Mouse (Mus musculus) neural tube, embryonic 14.5 days (tissue): ENCODE measurements around the gene Lrch4. TPM values are rescaled to one million over a fixed set of nuclear protein-coding genes. Genes with fewer than 3 reads are reported as not detected.
"Not testable (repeated sequence)": the region's sequence is repeated elsewhere in the genome, so short reads cannot be mapped to it uniquely, and the experiment has no call there.

Source experiments
- ATAC-seq: fragments of 200-750 bp; cut with Nextera tagmentation; 2 replicates; pipeline ENCODE4 v1.8.0; 2017; ENCODE audit warnings: low read depth, mild to moderate bottlenecking, moderate TSS enrichment, moderate library complexity
- H3K27ac ChIP-seq: fragments of 300-500 bp; sonication (generic); 2 replicates; pipeline ENCODE4 v1.5.1; 2014; ENCODE audit warnings: low read depth, mild to moderate bottlenecking, control low read depth, low read length, moderate library complexity, mixed read lengths
- H3K27me3 ChIP-seq: fragments of 300-500 bp; sonication (generic); 2 replicates; pipeline ENCODE4 v1.6.1; 2014; ENCODE audit warnings: low read length; ENCODE audit not compliant: control insufficient read depth, insufficient read depth
- H3K36me3 ChIP-seq: fragments of 300-500 bp; sonication (generic); 2 replicates; pipeline ENCODE4 v1.6.1; 2014; ENCODE audit warnings: low read length, mixed read lengths; ENCODE audit not compliant: control insufficient read depth, insufficient read depth
- H3K4me1 ChIP-seq: fragments of 300-500 bp; sonication (generic); 2 replicates; pipeline ENCODE4 v1.6.1; 2014; ENCODE audit warnings: low read length; ENCODE audit not compliant: control insufficient read depth, insufficient read depth
- H3K4me2 ChIP-seq: fragments of 300-500 bp; sonication (generic); 2 replicates; pipeline ENCODE4 v1.6.1; 2014; ENCODE audit warnings: mild to moderate bottlenecking, low read depth, low read length, control low read depth
- H3K4me3 ChIP-seq: fragments of 300-500 bp; sonication (generic); 2 replicates; pipeline ENCODE4 v1.5.1; 2014; ENCODE audit warnings: low read depth, low read length, control low read depth, mixed read lengths
- H3K9ac ChIP-seq: fragments of 300-500 bp; sonication (generic); replicated peaks from 2 replicates; pipeline ENCODE4 v1.6.1; 2014; ENCODE audit warnings: low read depth, mild to moderate bottlenecking, control low read depth, low read length, mixed read lengths
- H3K9me3 ChIP-seq: fragments of 300-500 bp; sonication (generic); 2 replicates; pipeline ENCODE4 v1.6.1; 2016; ENCODE audit warnings: low read length; ENCODE audit not compliant: control insufficient read depth
- WGBS: fragments of 180-500 bp; shearing (Covaris S2); extraction: QIAGEN DNeasy Blood & Tissue Kit; methylation state at CpG from one replicate; pipeline ENCODE4 v1.1.7; 2014; 5-methylcytosine and 5-hydroxymethylcytosine counted together
- polyA plus RNA-seq: library from polyadenylated mRNA; unstranded; fragments of >200 nt; fragmentation: Nextera tagmentation; extraction: Ambion mirVana; gene quantifications from 2 replicates; pipeline ENCODE4 v1.2.1, GENCODE M21; 2014

Gene Lrch4
- polyA plus RNA-seq, 1 experiment from 2014 or later = 16.0 TPM

DNA sequence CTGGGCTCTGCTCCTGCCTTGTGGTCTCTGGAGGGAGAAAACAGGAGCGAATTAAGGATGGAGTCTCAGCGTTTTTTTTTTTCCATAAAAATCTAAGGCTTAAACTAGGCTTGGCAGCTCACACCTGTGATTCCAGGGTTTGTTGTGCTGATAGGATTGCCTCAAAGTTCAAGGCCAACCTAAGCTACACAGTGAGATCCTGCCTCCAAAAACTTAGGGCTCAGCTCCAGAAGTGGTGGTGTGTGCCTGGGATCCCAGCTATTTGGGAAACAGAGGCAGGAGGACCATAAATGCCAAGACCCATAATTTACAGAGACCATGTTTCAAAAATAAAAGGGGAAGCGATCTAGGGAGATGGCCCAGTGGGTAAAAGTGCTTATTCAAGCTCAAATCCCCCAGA, 19.6 kb upstream of the Lrch4 start:
- Histone ChIP-seq H3K36me3 (no peaks in the 10 kb centered on the region), H3K9me3 (no peaks in the 10 kb centered on the region), H3K4me3 (no peak overlapping the region), H3K4me1 (peaks cover 5% of the 10 kb centered on the region; the same call in 1 of the 2 replicates), H3K9ac (no peak overlapping the region), H3K27me3 (no peaks in the 10 kb centered on the region), H3K4me2 (no peak overlapping the region), H3K27ac (no peak overlapping the region)
- no peak for ATAC-seq
- WGBS = 52% methylated on average over 3 of the region's 3 CpGs

DNA sequence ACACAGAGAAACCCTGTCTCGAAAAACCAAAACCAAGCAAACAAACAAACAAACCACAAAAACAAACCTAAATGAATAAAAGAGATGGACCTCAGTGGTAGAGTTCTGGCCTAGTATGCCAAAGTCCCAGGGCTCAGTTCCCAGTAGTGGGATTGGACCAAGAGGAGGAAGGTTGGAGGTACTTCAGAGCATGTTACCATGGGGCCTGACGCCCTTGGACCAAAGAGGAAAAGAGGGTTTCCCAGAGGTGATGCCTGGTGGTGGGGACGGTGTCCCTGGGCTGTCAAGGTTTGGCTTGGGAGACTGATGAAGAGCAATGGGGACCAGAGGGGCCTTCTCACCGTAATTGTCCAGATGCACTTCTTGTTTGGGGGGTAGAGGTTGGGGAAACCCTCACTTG, 18.9 kb upstream of the Lrch4 start:
- Histone ChIP-seq H3K27me3 (no peaks in the 10 kb centered on the region), H3K4me1 (peaks cover 5% of the 10 kb centered on the region; the same call in 1 of the 2 replicates), H3K4me2 (no peak overlapping the region), H3K4me3 (no peak overlapping the region), H3K9ac (no peak overlapping the region), H3K36me3 (no peaks in the 10 kb centered on the region), H3K9me3 (no peaks in the 10 kb centered on the region), H3K27ac (no peak overlapping the region)
- ATAC-seq = no peak
- 76% methylated on average over 4 of the region's 4 CpGs for WGBS

DNA sequence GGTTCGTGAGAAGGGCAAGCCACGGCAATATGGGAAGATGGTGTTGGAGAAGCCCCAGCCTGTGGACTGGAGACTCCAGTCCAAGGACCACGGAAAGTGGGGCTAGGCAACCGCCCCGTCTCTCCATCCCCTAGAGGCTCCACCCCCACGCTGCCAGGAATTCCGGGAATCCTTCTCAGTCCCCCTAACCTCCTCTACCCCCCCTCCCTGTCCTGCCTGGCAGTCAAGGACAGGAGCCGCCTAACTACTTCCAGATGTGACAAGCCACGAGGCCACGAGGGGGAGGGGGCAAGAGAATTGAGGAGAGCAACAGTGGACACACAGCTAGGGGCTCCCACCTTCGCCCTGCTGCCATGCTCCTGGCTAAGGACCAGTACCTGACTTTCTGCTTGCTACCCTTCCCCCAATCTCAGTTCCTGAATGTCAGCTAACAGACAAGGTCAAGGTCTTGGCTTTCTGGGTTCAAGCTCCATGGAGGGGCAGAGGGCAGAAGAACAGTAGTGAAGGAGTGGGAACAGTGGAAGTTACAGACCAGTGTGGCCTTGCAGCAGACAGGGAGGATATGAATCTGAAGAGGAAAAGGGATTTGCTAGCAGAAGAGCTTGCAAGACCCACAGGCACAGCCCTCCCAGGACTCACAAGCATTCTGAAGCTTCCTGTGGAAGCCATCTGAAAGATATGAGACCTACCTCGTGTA, 18.2 kb upstream of the Lrch4 start:
- H3K9me3 ChIP-seq = no peaks in the 10 kb centered on the region
- no peak overlapping the region for H3K4me3 ChIP-seq
- peak overlapping the region; percentile 18; the same call in 1 of the 2 replicates for H3K4me2 ChIP-seq
- 14% methylated on average over 12 of the region's 12 CpGs for WGBS
- H3K27me3 ChIP-seq = no peaks in the 10 kb centered on the region
- H3K4me1 ChIP-seq = peaks cover 5% of the 10 kb centered on the region; the same call in 1 of the 2 replicates
- no peaks in the 10 kb centered on the region for H3K36me3 ChIP-seq
- H3K9ac ChIP-seq = no peak overlapping the region
- H3K27ac ChIP-seq = no peak overlapping the region
- no peak for ATAC-seq

DNA sequence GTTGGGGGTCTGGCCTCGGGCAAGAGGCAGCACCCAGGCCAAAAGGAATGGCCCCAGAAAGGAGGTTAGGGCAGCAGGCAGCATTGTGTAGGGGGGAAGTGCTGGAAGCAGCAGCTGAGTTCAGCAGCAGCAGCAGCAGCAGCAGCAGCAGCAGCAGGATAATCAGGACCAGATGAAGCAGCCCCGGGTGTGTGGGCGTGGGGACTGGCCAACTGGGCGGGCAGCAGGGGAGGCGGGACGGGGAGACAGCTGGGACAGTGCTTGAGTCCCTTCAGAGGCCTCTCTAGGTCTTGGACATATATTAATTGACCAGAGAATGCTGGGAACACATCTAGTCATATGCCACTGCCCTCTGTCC, 17.7 kb upstream of the Lrch4 start:
- no peak overlapping the region for H3K9ac ChIP-seq
- 36% methylated on average over 6 of the region's 6 CpGs for WGBS
- ATAC-seq = no peak
- H3K27me3 ChIP-seq = no peaks in the 10 kb centered on the region
- H3K9me3 ChIP-seq = no peaks in the 10 kb centered on the region
- H3K4me1 ChIP-seq = peaks cover 5% of the 10 kb centered on the region; the same call in 1 of the 2 replicates
- H3K36me3 ChIP-seq = no peaks in the 10 kb centered on the region
- no peak overlapping the region for H3K4me3 ChIP-seq
- no peak overlapping the region for H3K27ac ChIP-seq
- peak overlapping the region; percentile 18; the same call in 1 of the 2 replicates for H3K4me2 ChIP-seq

DNA sequence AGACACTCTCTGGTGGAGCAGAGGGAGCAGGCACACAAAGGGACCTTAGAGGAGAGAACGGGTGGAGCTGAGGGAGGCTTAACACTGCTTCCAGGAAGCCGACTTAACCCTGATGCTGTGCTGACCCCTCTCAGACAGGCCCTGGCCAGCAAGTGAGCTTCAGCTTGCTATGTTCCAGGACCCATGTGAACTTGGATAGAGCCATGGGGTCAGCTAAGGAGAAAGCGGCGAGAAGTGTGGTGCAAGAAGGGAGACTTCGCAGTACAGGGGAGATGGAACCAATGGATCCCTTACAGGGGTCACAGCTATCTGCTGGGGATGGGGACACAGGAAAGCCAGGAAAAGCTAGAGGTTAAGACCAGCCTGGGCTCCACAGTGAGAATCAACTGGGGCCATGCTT, 15.8 kb upstream of the Lrch4 start:
- no peak overlapping the region for H3K4me2 ChIP-seq
- no peak overlapping the region for H3K9ac ChIP-seq
- no peak overlapping the region for H3K4me3 ChIP-seq
- H3K9me3 ChIP-seq = no peaks in the 10 kb centered on the region
- no peak for ATAC-seq
- no peak overlapping the region for H3K27ac ChIP-seq
- no peaks in the 10 kb centered on the region for H3K27me3 ChIP-seq
- WGBS = 79% methylated on average over 5 of the region's 5 CpGs
- no peaks in the 10 kb centered on the region for H3K36me3 ChIP-seq
- H3K4me1 ChIP-seq = peaks cover 1% of the 10 kb centered on the region; the same call in 1 of the 2 replicates

DNA sequence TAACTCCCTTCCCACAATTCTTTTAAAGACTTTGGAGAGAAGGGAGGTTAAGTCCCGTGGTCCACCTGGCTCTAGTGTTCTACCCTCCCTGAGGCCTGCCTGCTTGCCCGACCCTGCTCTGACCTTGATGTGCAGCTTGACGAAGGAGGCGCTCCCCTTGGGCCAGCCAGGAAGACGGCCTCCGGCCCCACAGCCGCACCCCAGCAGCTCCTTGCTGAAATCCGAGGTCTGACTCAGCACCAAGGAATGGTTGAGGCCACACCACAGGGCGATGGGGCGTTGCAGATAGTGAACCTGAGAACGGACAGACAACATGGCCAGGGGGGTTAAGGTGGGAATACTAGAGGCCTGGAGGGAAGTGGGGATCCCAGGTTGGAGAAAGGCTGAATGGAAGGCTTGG, 15.4 kb upstream of the Lrch4 start, which contains the start of gene Pcolce:
Pcolce (minus strand) TSS at position 235 of the 400 bp plus-strand sequence.
- Histone ChIP-seq H3K27ac (no peak within 1 kb of the TSS), H3K36me3 (no peaks in the 10 kb centered on the region), H3K9me3 (no peaks in the 10 kb centered on the region), H3K4me2 (no peak within 1 kb of the TSS), H3K27me3 (no peaks in the 10 kb centered on the region), H3K4me3 (no peak within 1 kb of the TSS), H3K9ac (no peak within 1 kb of the TSS), H3K4me1 (no peaks in the 10 kb centered on the region)
- ATAC-seq = no peak
- WGBS = 68% methylated on average over 11 of the region's 11 CpGs

DNA sequence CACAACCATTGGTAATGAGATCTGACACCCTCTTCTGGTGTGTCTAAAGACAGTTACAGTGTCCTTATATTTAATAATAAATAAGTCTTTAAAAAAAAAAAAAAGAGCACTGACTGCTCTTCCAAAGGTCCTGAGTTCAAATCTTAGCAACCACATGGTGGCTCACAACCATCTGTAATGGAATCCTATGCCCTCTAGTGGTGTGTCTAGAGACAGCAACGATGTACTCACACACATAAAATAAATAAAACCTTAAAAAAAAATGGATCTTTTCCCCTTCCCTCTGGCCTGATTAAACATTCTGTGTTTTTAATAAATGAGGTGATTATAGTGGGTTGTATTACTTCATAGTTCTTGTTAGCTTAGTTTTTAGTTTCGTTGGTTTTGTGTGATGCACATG, 14.0 kb upstream of the Lrch4 start:
- H3K27me3 ChIP-seq, H3K4me3 ChIP-seq, H3K4me1 ChIP-seq, H3K9ac ChIP-seq, H3K9me3 ChIP-seq, H3K4me2 ChIP-seq, H3K36me3 ChIP-seq, ATAC-seq, H3K27ac ChIP-seq: not testable (repeated sequence)
- WGBS = 90% methylated on average over 2 of the region's 2 CpGs

DNA sequence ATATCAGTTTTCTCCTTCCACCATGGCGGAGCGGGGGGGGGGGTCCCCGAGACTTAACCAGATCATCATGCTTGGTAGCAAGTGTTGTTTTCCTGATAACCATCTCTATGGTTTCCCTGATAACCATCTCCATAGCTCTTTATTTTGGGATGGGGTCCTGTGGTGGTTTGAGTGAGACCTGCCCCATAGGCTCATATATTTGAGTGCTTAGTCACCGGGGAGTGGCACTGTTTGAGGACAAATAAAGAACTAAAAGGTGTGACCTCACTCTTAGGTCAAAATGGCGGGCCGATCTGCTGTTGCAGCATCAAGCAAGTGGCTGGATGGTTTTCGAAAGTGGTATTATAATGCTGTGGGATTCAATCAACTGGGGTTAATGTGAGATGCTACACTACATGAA, 13.6 kb upstream of the Lrch4 start:
- Histone ChIP-seq H3K9me3 (no peaks in the 10 kb centered on the region), H3K4me3 (no peak overlapping the region), H3K27ac (no peak overlapping the region), H3K4me1 (no peaks in the 10 kb centered on the region), H3K9ac (no peak overlapping the region), H3K4me2 (no peak overlapping the region), H3K36me3 (no peaks in the 10 kb centered on the region), H3K27me3 (no peaks in the 10 kb centered on the region)
- WGBS = 94% methylated on average over 7 of the region's 7 CpGs
- no peak for ATAC-seq

DNA sequence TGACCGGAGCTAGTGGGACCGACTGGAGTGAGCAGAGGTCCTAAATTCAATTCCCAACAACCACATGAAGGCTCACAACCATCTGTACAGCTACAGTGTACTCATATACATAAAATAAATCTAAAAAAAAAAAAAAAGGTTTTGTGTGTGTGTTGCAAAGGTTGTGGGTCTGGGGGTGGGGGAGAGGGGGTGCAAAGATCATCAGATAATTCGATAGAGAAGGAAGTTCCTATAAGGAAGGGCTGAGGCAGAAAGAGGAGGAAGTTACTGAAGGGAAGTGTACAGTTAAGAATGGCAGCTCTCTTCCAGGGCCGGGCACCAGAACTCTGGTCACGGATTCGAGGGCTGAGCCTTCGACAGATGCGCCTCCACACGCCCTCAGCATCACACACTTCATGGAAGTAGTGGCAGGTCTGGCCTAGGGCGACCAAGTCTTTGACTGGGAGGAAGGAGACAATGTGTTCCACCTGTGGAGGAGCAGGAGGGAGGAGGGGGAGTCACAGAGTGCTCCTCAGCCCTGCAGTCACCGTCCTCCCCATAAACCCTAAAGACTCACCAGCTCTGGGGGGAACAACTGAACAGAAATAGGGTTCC, 4.9 kb upstream of the Lrch4 start:
- no peak overlapping the region for H3K9ac ChIP-seq
- H3K27ac ChIP-seq = no peak overlapping the region
- WGBS = 91% methylated on average over 11 of the region's 11 CpGs

More for the DNA sequence above, 4.9 kb upstream of the Lrch4 start:
- H3K27me3 ChIP-seq = no peaks in the 10 kb centered on the region
- H3K9me3 ChIP-seq = no peaks in the 10 kb centered on the region
- no peak overlapping the region for H3K4me2 ChIP-seq
- no peak for ATAC-seq
- no peaks in the 10 kb centered on the region for H3K36me3 ChIP-seq
- H3K4me1 ChIP-seq = 0 out of 2 replicates have a peak, but pooled peaks cover 6% of the 10 kb centered on the region
- H3K4me3 ChIP-seq = no peak overlapping the region
